Mouse (Mus musculus) forebrain, embryonic 14.5 days (tissue): ENCODE measurements around the gene Mmp23. TPM values are rescaled to one million over a fixed set of nuclear protein-coding genes. Genes with fewer than 3 reads are reported as not detected.

Experiments used
- polyA plus RNA-seq: library from polyadenylated mRNA; unstranded; fragments of >200 nt; fragmentation: Nextera tagmentation; extraction: Ambion mirVana; gene quantifications from 2 replicates; pipeline ENCODE4 v1.2.1, GENCODE M21; 2014

Mmp23 gene
- polyA plus RNA-seq, 1 experiment from 2014 or later = 0.97 TPM

Other genes starting within 250 kb of the Mmp23 start
- 3.9 and 4.5 TPM in 2 replicates for gene Cfap74, start 244.2 kb downstream of the Mmp23 start, polyA plus RNA-seq
- 0.40 TPM in 1 of 2 replicates, not detected in the other for gene Tmem52, start 184.3 kb downstream of the Mmp23 start, polyA plus RNA-seq
- gene Gnb1, start 162.0 kb downstream of the Mmp23 start, polyA plus RNA-seq = 1,105 and 1,139 TPM in 2 replicates
- 106 and 120 TPM in 2 replicates for gene Nadk, start 91.0 kb downstream of the Mmp23 start, polyA plus RNA-seq
- gene Slc35e2, start 52.0 kb downstream of the Mmp23 start, polyA plus RNA-seq = 10.9 and 12.1 TPM in 2 replicates
- gene Cdk11b, start 28.5 kb downstream of the Mmp23 start, polyA plus RNA-seq = 39.9 and 42.8 TPM in 2 replicates
- not detected in 2 replicates for gene Gm10563, start 8.0 kb downstream of the Mmp23 start, polyA plus RNA-seq
- gene Mib2, start 15.8 kb upstream of the Mmp23 start, polyA plus RNA-seq = 25.2 and 34.5 TPM in 2 replicates
- 3.2 and 3.8 TPM in 2 replicates for gene Fndc10, start 41.0 kb upstream of the Mmp23 start, polyA plus RNA-seq
- 153 and 179 TPM in 2 replicates for gene Ssu72, start 51.4 kb upstream of the Mmp23 start, polyA plus RNA-seq
- gene Tmem240, start 81.4 kb upstream of the Mmp23 start, polyA plus RNA-seq = 3.4 and 3.5 TPM in 2 replicates
- gene Atad3a, start 107.7 kb upstream of the Mmp23 start, polyA plus RNA-seq = 62.0 and 70.0 TPM in 2 replicates
- 21.8 and 24.6 TPM in 2 replicates for gene Vwa1, start 121.3 kb upstream of the Mmp23 start, polyA plus RNA-seq
- 0.12 and 0.25 TPM in 2 replicates for gene Tmem88b, start 132.5 kb upstream of the Mmp23 start, polyA plus RNA-seq
- gene Ankrd65, start 137.1 kb upstream of the Mmp23 start, polyA plus RNA-seq = not detected in 2 replicates
- gene Mrpl20, start 149.5 kb upstream of the Mmp23 start, polyA plus RNA-seq = 274 and 313 TPM in 2 replicates
- gene Ccnl2, start 159.1 kb upstream of the Mmp23 start, polyA plus RNA-seq = 119 and 144 TPM in 2 replicates
- gene Aurkaip1, start 177.9 kb upstream of the Mmp23 start, polyA plus RNA-seq = 120 and 135 TPM in 2 replicates
- 15.6 and 22.1 TPM in 2 replicates for gene Mxra8, start 186.3 kb upstream of the Mmp23 start, polyA plus RNA-seq
- gene Dvl1, start 194.0 kb upstream of the Mmp23 start, polyA plus RNA-seq = 10.8 and 12.4 TPM in 2 replicates
- gene Tas1r3, start 210.0 kb upstream of the Mmp23 start, polyA plus RNA-seq = 0.46 and 0.61 TPM in 2 replicates
- 28.3 and 29.5 TPM in 2 replicates for gene Cptp, start 216.1 kb upstream of the Mmp23 start, polyA plus RNA-seq
- gene Ints11, start 216.2 kb upstream of the Mmp23 start, polyA plus RNA-seq = 94.6 and 102 TPM in 2 replicates
- gene Pusl1, start 238.4 kb upstream of the Mmp23 start, polyA plus RNA-seq = 46.5 and 52.8 TPM in 2 replicates
- 60.5 and 77.0 TPM in 2 replicates for gene Acap3, start 238.4 kb upstream of the Mmp23 start, polyA plus RNA-seq